Mouse (Mus musculus) heart, postnatal 0 days (tissue): ENCODE data around the gene Bcl9l.

ENCODE experiments used
- CTCF ChIP-seq: IDR thresholded peaks from 2 replicates; pipeline ENCODE4 v1.5.1; 2016; ENCODE audit warnings: antibody characterized with exemption, control low read depth, low read depth
- EP300 ChIP-seq: IDR thresholded peaks from 2 replicates; pipeline ENCODE4 v1.6.1; 2016; ENCODE audit warnings: antibody characterized with exemption, low read depth

GRCm38 (mm10) chr9:44515131-44515751 lies 32.6 kb downstream of the Bcl9l start:
- no peak for TF ChIP-seq CTCF
- TF ChIP-seq EP300: no peak
